Mouse (Mus musculus) myocyte (in vitro differentiated cells): ENCODE data around the gene Pld5.

Source experiments
- CEBPB ChIP-seq: IDR thresholded peaks from 2 replicates; pipeline ENCODE4 v1.6.1; 2011; ENCODE audit warnings: mild to moderate bottlenecking, moderate library complexity; ENCODE audit not compliant: poor library complexity, insufficient read depth, severe bottlenecking
- E2F4 ChIP-seq: IDR thresholded peaks from one replicate; pipeline ENCODE4 v1.6.1; 2011; ENCODE audit warnings: mild to moderate bottlenecking, control low read depth, moderate library complexity; ENCODE audit not compliant: insufficient read depth
- MAX ChIP-seq: IDR thresholded peaks from one replicate; pipeline ENCODE4 v1.6.1; 2011; ENCODE audit warnings: low read depth, mild to moderate bottlenecking, control low read depth
- MYOD1 ChIP-seq, 3 experiments: IDR thresholded peaks; one replicate each; pipeline ENCODE4 v1.6.1; 2011; ENCODE audit warnings: control low read depth in 2 of 3, low read depth in 2 of 3, mild to moderate bottlenecking in 2 of 3, moderate library complexity in 1 of 3; ENCODE audit not compliant: insufficient read length in 2 of 3, control insufficient read depth in 1 of 3
- MYOG ChIP-seq, 3 experiments: IDR thresholded peaks; one replicate each; pipeline ENCODE4 v1.6.1; 2011; ENCODE audit warnings: control low read depth in 2 of 3, low read depth in 2 of 3, mild to moderate bottlenecking in 2 of 3; ENCODE audit not compliant: insufficient read length in 2 of 3, control insufficient read depth in 1 of 3, insufficient read depth in 1 of 3
- POLR2A ChIP-seq: IDR thresholded peaks from one replicate; pipeline ENCODE4 v1.6.1; 2011; ENCODE audit warnings: low read depth, mild to moderate bottlenecking, control low read depth, moderate library complexity; ENCODE audit not compliant: insufficient read length
- POLR2AphosphoS2 ChIP-seq: IDR thresholded peaks from one replicate; pipeline ENCODE4 v1.6.1; 2011; ENCODE audit warnings: low read depth, control low read depth; ENCODE audit not compliant: insufficient read length
- REST ChIP-seq: IDR thresholded peaks from one replicate; pipeline ENCODE4 v1.6.1; 2011; ENCODE audit warnings: mild to moderate bottlenecking, control low read depth, moderate library complexity; ENCODE audit not compliant: insufficient read depth, insufficient read length
- TCF12 ChIP-seq: IDR thresholded peaks from one replicate; pipeline ENCODE4 v1.6.1; 2011; ENCODE audit warnings: mild to moderate bottlenecking, control low read depth; ENCODE audit not compliant: poor library complexity, insufficient read depth, severe bottlenecking
- USF1 ChIP-seq: IDR thresholded peaks from one replicate; pipeline ENCODE4 v1.6.1; 2011; ENCODE audit warnings: low read depth, mild to moderate bottlenecking, control low read depth, moderate library complexity

DNA sequence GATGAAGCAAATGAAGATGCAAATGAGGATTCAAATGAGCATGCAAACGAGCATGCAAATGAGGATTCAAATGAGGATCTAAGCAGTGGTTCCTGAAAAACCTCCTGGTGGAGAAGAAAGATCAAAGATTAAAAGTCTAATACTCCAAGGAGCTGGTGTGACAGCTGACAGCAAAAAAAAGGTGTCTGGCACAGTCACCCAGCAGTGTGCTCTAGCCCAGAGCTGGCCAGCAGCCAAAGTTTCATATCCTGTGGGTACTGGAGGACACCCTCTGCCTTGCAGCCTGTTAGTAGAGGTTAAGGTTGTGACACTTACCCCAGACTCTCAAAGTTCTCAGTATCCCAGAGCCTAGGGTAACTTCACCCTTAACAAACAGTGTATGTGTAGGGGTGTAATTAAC, 199.7 kb downstream of the Pld5 start:
- TF ChIP-seq MAX: no peak
- TF ChIP-seq POLR2A: no peak
- no peak for TF ChIP-seq CEBPB
- no peak for TF ChIP-seq POLR2AphosphoS2
- TF ChIP-seq USF1: no peak
- TF ChIP-seq E2F4: no peak
- no peak for TF ChIP-seq TCF12
- TF ChIP-seq REST: no peak
- TF ChIP-seq MYOG (IDR thresholded peaks at IDR 0.05; ENCODE audit: control insufficient read depth in 1 of 3, insufficient read depth in 1 of 3, insufficient read length in 2 of 3, low read depth in 2 of 3): no peak
- peak in 2 of 3 experiments; percentile 10 to 20 for TF ChIP-seq MYOD1 (IDR thresholded peaks at IDR 0.05; ENCODE audit: control insufficient read depth in 1 of 3, insufficient read length in 2 of 3, low read depth in 2 of 3)
